In the genomic region with DNA sequence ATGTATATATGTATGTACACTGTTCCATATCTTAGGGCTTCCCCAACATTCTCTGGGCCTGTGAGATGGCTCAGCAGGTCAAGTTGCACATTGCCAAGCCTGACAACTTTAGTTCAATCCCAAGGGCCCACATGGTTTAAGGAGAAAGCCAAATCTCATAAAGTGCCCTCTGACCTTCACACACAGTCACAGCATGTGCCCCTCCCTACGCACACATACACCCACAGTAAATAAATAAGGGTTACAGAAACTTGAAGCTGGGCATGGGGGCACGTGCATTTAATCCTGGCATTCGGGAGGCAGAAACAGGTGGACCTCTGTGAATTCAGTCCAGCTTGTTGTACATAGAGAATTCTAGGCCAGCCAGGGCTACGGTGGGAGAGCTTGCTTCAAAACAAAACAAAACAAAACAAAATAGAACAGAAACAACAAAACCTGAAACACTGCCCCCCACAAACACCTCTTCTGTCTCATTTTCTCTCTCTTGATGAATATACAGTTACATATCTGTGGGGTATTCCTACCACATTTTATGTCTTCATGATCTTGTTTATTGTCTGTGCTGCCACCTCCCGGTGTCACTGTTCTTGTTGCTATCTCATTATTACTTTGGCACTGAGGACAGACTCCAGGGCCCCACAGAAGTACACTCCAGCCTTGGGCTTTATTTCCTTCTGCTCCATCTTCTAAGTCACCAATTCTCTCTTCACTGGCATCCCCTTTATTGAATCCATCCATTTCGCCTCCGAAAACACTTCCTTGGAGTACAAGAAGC, we compare ENCODE assay signal across 22 mouse cellular contexts. TPM values are rescaled to one million over a fixed set of nuclear protein-coding genes. Genes with fewer than 3 reads are reported as not detected.
DNase-seq lines count a peak whose midpoint lies in the region; ATAC-seq lines count a peak whose summit lies in the region.
"Had no signal": no experiment of that assay in that cellular context is flagged by ENCODE, and none has a peak within 500 bp of the region (broad histone marks: within the 10 kb centered on the region; RNA-seq: fewer than 3 reads in every experiment).

No protein-coding gene starts in this region.

- H3K36me3 ChIP-seq in hindbrain, embryonic 13.5 days: no peaks in the 10 kb centered on the region
- H3K36me3 ChIP-seq: hindbrain, embryonic 15.5 days; liver, embryonic 15.5 days had no signal

- intact Hi-C loops in heart, postnatal 10 days (cut with DNase I): loop anchor here (2.0 kb wide), 1 partner anchor 15 kb away; no protein-coding TSS in a partner anchor

- no peaks in the 10 kb centered on the region for H3K27me3 ChIP-seq in hindbrain, embryonic 13.5 days
- H3K27me3 ChIP-seq: heart, embryonic 13.5 days; hindbrain, embryonic 15.5 days; limb, embryonic 13.5 days; liver, embryonic 15.5 days; midbrain, embryonic 12.5 days; Patski had no signal

- 96% methylated on average over 7 of the region's 7 CpGs for WGBS in hindbrain, embryonic 13.5 days

- no peak overlapping the region for H3K4me3 ChIP-seq in hindbrain, embryonic 13.5 days
- H3K4me3 ChIP-seq: heart, embryonic 13.5 days; hindbrain, embryonic 15.5 days; limb, embryonic 13.5 days; liver, embryonic 15.5 days; midbrain, embryonic 12.5 days had no signal

- H3K27ac ChIP-seq in hindbrain, embryonic 13.5 days: no peak overlapping the region
- H3K27ac ChIP-seq: hindbrain, embryonic 15.5 days; limb, embryonic 13.5 days; liver, embryonic 15.5 days; macrophage; midbrain, embryonic 12.5 days had no signal

- H3K4me2 ChIP-seq in hindbrain, embryonic 13.5 days: no peak overlapping the region
- H3K4me2 ChIP-seq: hindbrain, embryonic 15.5 days; limb, embryonic 13.5 days; midbrain, embryonic 12.5 days had no signal

- peaks cover 5% of the 10 kb centered on the region; the same call in 1 of the 2 replicates for H3K9me3 ChIP-seq in hindbrain, embryonic 13.5 days
- H3K9me3 ChIP-seq: heart, embryonic 13.5 days; hindbrain, embryonic 15.5 days; liver, embryonic 15.5 days; midbrain, embryonic 12.5 days had no signal

- ATAC-seq in megakaryocyte-erythroid progenitor cell, adult 5-6 weeks (replicated peaks; ENCODE audit: low FRiP score, low TSS enrichment, poor library complexity, severe bottlenecking): peak; percentile 58; the same call in 1 of the 2 replicates
- ATAC-seq in hindbrain, embryonic 13.5 days (ENCODE audit: low FRiP score): no peak
- ATAC-seq: forebrain, embryonic 14.5 days; intestine, embryonic 16.5 days; Patski had no signal

- 0 out of 2 replicates have a peak, but pooled peaks cover 4% of the 10 kb centered on the region for H3K4me1 ChIP-seq in hindbrain, embryonic 13.5 days (replicated peaks)
- H3K4me1 ChIP-seq: hindbrain, embryonic 15.5 days had no signal

- H3K9ac ChIP-seq in hindbrain, embryonic 13.5 days: no peak overlapping the region
- H3K9ac ChIP-seq: hindbrain, embryonic 15.5 days; limb, embryonic 13.5 days; liver, embryonic 15.5 days; midbrain, embryonic 12.5 days had no signal

- peak; percentile 83 for DNase-seq in heart, adult 11 months
- DNase-seq in heart, postnatal 10 days: no peak
- peak; percentile 19 for DNase-seq in testis, postnatal 10 days (ENCODE audit: low spot score)
- no peak for DNase-seq in testis, postnatal 14 days (ENCODE audit: low spot score)
- DNase-seq in NIH3T3 (ENCODE audit: low read depth): peak; percentile 17
- no peak for DNase-seq in Muller cell, postnatal 12 days (ENCODE audit: inconsistent ontology term)
- DNase-seq: cerebellum, adult 2 months; heart, adult 18-20 months; heart, postnatal 36 days; kidney, postnatal 36 days; layer of hippocampus, adult 9-11 months had no signal

RNA-seq across cellular contexts. Expression of a gene that starts 19.8 kb away (rescaled TPM):
- 100 to 1,000 TPM; 128 to 143 TPM for total RNA-seq in heart, postnatal 10 days (2021)
- total RNA-seq in megakaryocyte-erythroid progenitor cell, adult 5-6 weeks (2014; fragmentation: Nextera tagmentation): 118 and 140 TPM in 2 replicates
- 36.9 and 47.6 TPM in 2 replicates for total RNA-seq in megakaryocyte-erythroid progenitor cell, adult 5-6 weeks (2017)
- polyA plus RNA-seq in hindbrain, embryonic 13.5 days (2015; fragmentation: Nextera tagmentation; extraction: Ambion mirVana): 83.6 and 83.7 TPM in 2 replicates

Comparison
In these comparisons a context has a peak if more than half of its experiments do, and no peak if none do; other contexts are left out.
1. DNase-seq: peak in heart, adult 11 months (single experiment), testis, postnatal 10 days (single experiment) and NIH3T3 (single experiment); none in heart, postnatal 10 days (0 of 2), testis, postnatal 14 days (single experiment) and Muller cell, postnatal 12 days (single experiment).